Mouse (Mus musculus): ENCODE data around the gene Flad1.
"Not testable (repeated sequence)": the region's sequence is repeated elsewhere in the genome, so short reads cannot be mapped to it uniquely, and the experiment has no call there.

Flad1 gene

GRCm38 (mm10) chr3:89411490-89412393, at the start of gene Flad1:
TSS of gene Flad1 (minus strand) at chr3:89411870.
- peak; percentile 97 for DNase-seq (ENCODE audit: low spot score)

DNA sequence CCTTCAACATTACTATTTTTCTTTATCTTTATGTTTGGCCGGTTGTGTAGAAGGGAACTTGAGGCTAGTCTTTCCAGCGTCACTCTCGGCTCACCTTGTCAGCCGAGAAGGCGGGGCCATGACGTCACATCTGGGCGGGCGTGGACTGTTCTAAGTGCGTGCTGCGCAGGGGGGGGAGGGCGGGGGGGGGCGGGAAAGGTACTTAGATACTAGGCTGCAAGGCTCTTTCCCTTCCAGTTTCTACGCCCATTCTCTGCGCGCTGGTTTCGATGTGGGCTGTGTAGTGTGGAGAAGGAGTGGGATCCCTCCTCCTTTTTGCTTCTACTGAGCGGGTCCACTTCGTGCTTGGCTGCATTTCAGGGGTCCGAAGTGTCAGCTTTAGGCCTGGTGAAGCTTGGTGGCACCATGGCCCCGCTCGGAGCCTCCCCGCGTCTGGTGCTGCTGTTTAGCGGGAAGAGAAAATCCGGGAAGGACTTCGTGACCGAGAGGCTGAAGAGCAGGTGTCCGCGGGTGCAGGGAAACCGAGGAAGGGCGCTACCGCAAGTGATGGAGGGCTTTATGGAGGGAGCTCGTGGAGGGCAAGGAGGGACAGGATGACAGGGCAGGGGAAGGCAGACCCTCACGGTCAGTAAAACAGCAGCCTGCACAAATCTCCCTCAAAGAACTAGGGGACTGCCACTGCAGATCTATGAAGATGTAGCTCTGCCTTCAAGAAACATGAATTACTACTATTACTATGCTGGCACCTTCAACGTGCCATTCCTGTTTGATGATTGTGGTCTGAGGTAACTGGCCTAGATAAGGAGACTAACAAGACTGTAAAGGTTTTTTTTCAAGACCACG, 47.5 kb upstream of the Flad1 start:
- DNase-seq (ENCODE audit: low spot score), result peak; percentile 97

GRCm38 (mm10) chr3:89458372-89458964, 46.8 kb upstream of the Flad1 start:
- no peak for DNase-seq (ENCODE audit: low spot score)

- peak; percentile 89 for DNase-seq (ENCODE audit: low spot score)
Observed at GRCm38 (mm10) chr3:89456726-89457665, 45.3 kb upstream of the Flad1 start.

GRCm38 (mm10) chr3:89455786-89456285, 44.2 kb upstream of the Flad1 start:
- no peak for DNase-seq (ENCODE audit: low spot score)

- no peak for DNase-seq (ENCODE audit: low spot score)
Observed at GRCm38 (mm10) chr3:89454401-89455177, 42.9 kb upstream of the Flad1 start, which contains the start of gene Pmvk. TSS of gene Pmvk (plus strand) at chr3:89454541.

DNA sequence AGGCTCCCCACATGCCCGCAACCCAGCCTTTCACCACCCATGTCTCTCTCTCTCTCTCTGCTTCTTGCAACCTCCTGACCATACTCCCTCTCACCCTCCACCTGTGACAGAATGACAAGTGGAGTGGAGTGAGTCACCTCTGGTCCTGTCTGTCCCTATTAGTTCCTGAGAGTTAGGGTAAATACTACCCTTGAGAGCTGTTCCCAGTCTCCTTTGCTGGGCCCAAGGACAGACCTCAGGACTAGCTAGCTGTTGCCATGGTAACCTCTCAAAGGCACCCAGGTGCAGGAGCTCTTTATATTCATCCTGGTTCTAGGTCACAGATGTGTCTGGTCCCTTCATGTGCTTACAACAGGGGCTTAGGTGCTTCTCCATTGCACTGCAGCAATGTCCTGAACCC, 40.2 kb upstream of the Flad1 start:
- DNase-seq (ENCODE audit: low spot score), result no peak

GRCm38 (mm10) chr3:89449541-89449940, 37.9 kb upstream of the Flad1 start:
- peak; percentile 87 for DNase-seq (ENCODE audit: low spot score)

DNA sequence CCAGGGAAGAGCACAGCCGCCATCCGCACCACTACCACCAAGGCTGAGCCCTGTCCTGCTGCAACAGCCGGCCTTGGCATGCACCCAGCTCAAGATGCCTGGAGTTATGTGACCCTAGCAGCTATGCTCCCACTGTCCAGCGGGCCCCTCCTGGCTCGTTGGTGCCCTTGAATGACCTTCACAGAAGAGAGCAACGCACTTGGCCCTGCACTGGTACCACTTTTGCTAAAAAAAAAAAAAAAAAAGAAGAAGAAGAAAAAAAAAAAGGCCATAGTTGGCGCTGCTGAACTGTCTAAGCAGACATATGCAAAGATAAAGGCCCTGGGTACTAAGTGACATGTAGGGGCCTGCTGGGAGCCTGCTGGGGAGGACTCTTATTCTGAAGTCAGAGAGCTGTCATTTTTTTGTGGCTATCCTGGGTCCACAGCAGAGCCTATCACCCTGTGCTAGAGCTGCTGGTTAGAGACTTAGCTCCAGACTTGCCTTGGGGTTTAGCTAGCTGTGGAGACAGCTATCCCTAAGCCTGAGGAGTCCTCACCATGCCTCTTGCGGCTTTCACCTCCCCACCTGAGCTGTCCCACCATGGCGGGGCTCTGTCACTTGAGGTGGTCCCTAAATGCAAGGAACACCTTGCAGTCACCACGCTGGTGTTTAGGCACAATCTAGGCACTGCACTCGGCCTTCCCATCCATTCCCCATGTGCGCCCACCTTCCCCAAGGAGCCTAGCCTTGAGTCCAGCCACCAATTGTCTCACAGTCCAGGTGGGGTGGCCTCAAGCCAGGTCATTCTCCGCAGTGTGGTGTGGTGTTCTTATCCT, 37.3 kb upstream of the Flad1 start:
- DNase-seq (ENCODE audit: low spot score), result peak; percentile 81

- no peak for DNase-seq (ENCODE audit: low spot score)
Observed at GRCm38 (mm10) chr3:89440691-89441090, 29.0 kb upstream of the Flad1 start.

DNA sequence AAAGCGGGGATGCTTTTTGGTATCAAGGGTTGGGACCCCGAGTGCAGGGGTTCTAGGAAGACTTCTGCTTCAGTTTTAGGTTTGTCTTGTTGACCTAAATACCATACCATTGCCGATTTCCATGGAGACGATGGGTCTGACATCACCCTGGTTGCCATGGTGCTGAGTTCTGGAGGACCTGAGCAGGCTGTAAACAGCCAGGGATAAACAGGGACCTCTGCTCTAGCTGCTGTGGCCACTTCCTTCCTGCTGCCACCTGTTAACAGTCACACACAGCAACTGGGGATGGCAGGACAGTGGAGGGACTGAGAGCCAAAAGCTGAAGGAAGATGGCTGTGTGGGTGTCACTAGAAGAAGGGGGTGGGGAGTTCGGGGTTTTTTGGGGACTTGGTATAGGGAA, 25.6 kb upstream of the Flad1 start:
- DNase-seq (ENCODE audit: low spot score), result no peak

DNA sequence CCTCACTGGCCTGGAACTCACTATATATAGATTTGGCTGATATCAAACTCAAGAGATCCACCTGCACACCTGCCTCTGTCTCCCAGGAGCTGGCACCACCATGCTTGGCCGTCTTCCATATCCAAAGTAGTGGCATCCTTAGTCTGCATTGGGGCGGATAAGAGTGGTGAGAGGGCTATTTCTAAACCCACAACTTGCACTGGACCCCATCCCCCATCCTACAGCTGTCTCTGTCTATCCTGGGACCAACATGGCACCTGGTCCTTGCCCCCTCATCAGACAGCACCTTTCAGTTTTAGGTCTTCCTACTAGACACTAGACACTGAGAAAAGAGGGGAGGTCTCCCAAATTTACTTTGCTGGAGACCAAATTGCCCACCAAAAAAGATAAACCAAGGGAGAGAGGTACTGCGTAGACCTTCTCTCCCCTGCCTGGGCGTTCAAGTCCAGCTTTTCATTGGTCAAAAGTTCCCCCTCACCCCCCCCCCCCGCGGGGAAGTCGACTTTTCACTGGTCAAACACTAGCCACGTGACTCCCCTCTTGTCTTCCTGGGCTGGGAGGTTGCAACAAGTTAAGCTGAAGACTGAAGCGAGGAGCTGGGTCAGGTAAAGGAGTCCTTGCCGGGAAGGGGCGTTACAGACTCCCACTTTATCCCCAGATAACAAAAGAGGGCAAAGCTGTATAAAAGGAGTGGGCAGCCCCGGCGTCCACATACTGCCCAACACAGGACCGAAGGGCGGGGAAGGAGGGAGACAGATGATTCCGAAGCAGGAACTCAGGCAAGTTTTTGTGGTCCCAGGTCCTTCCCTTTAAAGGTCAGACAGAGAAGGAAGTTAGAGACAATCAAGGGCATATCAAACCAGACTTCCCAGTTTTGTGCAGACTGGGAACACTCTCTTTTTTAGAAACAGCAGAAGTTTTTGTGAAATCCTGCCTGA, 24.8 kb upstream of the Flad1 start, which contains the start of gene Pbxip1:
TSS of gene Pbxip1 (plus strand) at position 531 of the 938 bp plus-strand sequence.
- peak; percentile 71 for DNase-seq (ENCODE audit: low spot score)

- no peak for DNase-seq (ENCODE audit: low spot score)
Observed at GRCm38 (mm10) chr3:89435041-89435440, 23.4 kb upstream of the Flad1 start.

- DNase-seq (ENCODE audit: low spot score), result no peak
Observed at GRCm38 (mm10) chr3:89434532-89434931, 22.9 kb upstream of the Flad1 start.

DNA sequence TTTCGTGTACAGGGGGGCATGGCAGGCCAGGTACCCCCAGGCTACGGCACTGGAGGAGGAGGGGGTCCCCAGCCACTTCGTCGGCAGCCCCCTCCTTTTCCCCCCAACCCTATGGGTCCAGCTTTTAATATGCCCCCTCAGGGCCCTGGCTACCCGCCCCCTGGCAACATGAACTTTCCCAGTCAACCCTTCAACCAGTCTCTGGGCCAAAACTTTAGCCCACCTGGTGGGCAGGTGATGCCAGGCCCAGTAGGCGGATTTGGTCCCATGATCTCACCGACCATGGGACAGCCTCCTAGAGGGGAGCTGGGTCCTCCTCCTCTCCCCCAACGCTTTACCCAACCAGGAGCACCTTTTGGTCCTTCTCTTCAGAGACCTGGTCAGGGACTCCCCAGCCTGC, 20.9 kb upstream of the Flad1 start:
- no peak for DNase-seq (ENCODE audit: low spot score)

- peak; percentile 95 for DNase-seq (ENCODE audit: low spot score)
Observed at GRCm38 (mm10) chr3:89430171-89431159, 18.8 kb upstream of the Flad1 start, which contains the start of gene Pygo2. TSS of gene Pygo2 (plus strand) at chr3:89430214.

GRCm38 (mm10) chr3:89429021-89429420, 17.4 kb upstream of the Flad1 start:
- DNase-seq (ENCODE audit: low spot score), result not testable (repeated sequence)

All from testis, postnatal 10 days (tissue).